Mouse (Mus musculus) kidney, adult 9 months (tissue): ENCODE measurements around the gene Nlgn2.
"Not testable (repeated sequence)": the region's sequence is repeated elsewhere in the genome, so short reads cannot be mapped to it uniquely, and the experiment has no call there.

Source experiments
- DNase-seq: peaks from one replicate; pipeline ENCODE4 v3.0.0; 2022

The Nlgn2 gene

DNA sequence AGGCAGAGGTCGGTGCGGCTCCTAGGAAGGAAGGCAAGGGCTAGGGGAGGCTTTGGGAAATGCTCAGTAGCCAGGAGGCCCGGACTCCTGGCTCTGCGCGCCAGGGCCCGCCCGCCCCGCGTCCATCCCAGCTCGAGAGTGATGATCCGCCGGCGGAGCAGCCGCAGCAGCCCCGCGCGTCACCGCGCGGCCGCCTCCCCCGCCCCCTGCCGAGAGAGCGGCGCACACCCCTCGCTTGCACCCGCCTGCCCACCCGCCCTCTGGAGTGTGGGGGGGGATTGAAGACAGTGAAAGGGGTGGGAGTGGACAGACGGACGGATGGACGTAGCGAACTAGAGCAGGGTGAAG lies at the start of gene Nlgn2:
Nlgn2 (minus strand) TSS at position 181 of the 348 bp plus-strand sequence.
- no peak for DNase-seq

DNA sequence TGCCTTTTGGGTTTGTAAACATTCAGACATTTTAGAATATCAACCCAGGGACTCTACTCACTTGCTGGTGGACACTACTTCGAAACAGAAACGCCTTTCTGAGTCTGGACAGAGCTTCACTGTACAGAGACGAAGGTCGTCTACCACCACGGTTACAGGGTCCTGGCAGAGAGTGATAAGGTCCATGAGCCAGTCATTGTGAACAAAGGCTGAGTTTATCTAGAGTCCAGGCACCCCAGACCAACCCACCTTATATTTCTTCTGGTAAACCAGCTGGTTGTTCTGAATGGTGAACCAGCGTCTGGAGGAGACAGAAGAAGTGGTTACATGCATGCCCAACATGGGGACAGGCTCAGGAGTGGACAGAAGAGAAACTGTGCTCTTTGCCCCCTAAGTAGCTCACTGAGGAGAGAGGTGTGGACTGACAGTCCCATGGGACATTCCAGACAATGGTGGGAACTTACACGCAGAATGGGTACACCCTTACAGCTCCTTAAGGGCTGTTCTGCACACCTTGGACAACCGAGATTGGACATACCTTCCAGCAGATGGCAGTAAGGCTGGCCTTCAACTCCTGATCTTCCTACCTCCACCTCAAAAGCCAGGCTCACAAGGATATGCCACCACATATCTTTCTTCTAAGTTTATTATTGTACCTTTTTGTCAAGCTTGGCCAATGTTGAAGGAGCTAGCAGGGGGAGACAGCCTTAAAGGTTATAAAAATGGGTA lies 49.5 kb upstream of the Nlgn2 start:
- DNase-seq: peak; percentile 66

DNA sequence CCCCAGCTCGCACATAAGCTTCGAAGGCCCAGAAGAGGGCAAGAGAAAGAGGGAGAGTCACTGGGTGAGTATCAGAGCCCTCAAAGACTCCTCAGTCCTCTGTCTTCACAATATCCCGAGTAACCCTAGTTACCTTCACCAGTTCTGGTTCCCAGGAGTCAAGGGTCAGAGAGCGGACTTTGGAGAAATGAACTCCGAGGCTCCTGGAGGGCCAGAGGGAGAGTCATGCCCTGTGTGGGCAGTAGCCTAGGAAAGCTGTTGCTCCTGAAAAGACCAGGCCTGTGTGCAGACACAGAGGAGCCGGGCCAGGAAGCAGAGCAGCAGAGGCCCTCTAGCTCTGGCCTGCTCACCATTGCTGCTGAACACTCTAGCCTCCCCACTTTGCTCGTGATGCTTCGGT lies 47.1 kb upstream of the Nlgn2 start:
- DNase-seq: peak; percentile 65

DNA sequence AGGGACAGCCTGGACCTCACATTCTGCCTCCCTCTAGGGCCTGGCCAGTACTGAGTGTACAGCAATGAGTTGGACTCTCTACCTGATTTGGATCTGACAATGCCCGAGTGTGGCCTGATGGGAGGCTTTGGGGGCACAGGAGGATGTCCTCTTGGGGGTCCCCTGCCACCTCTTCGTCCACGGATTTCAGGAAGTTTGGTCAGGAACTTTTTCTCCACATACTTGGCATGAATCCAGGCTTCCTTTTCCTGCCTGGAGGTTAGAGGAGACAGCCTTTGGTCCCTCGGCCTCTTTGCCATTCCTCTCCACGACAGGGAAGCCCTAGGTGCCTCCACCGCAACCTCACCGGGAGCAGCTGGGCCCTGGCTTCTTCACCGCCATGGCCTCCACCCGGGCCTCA lies 46.7 kb upstream of the Nlgn2 start:
- DNase-seq: peak; percentile 49

DNA sequence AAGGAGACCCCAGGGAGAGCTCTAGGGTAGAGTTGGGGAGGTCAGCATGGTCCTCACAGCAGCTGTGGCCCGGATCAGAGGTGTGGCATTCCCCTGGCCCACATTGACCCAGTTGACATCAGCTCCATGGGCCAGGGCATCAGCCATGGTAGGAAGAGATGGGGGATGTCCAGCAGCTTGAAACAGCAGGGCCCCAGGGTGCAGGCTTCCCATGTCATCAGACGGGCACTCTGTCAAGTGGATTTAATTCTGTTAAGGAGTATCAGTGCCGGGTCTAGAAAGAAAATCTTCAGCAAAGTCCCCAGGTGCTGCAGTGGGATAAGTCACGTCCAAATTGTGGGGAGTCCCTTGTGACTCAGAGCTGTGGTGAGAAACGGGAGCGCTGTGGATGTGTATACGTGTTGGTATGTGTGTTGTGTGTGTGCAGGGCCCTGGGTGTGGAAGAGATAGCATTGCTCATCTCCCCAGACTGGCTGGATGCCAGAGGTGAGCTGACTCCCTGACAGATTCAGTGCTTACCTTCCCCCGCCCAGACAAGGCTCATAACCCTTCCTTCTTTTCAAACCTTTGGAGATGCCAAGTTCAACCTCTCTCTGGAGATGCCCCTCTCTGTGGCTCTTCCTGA lies 46.1 kb upstream of the Nlgn2 start:
- DNase-seq: no peak

DNA sequence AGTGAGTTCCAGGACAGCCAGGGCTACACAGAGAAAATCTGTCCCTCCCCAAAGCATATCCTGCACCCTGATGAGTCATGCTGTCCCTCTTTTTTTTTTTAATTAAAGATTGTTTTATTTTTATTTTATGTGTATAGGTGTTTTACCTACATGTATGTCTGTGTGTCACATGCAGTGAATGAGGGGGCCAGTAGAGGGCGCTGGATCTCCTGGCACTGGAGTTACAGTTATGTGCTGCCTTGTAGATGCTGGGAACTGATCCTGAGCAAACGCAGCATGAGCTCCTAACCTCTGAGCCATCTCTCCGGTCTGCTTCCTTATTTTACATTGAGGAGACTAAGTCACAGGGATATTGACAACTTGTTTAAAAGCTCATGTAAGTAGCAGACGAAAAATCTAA lies 45.5 kb upstream of the Nlgn2 start:
- peak; percentile 50 for DNase-seq

DNA sequence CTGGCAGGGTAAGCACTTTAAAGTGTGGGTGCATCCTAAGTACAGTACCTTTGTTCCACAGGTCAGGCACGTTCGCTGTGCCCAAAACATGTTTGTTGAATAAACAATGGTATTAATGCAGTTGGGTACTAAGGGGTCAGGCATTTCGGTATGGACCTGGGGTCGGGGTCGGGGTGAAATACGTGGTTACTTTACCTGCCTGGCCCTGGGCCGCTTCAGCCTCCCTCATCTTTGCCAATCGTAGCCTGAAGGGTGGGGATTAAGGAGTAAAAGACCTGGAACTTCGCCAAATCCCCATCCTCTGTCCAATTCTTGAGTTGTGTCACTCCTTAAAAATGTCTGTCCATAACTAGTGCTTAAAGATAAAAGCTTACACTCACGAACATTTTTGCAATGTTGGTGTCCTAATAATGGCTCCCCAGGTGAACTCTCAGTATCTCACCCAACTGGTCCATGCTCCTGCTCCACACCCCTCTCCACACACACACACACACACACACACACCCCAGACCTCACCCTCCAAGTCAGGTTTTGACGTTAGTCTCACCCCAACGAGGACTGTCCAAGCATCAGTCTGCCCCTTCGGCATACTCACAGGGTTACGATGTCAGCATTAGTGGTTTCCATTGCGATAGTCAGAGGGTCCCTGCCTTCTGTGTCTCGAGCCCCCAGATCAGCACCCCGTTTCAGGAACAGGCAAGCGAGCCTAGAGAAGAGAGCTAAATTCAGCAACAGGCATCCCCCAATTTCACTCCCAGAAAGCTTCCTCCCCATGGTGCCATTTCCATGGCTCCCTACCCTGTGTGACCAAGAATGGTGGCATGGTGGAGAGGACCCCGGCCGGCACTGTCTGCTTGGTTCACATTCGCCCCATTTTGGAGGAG lies 44.4 kb upstream of the Nlgn2 start:
- DNase-seq: no peak

DNA sequence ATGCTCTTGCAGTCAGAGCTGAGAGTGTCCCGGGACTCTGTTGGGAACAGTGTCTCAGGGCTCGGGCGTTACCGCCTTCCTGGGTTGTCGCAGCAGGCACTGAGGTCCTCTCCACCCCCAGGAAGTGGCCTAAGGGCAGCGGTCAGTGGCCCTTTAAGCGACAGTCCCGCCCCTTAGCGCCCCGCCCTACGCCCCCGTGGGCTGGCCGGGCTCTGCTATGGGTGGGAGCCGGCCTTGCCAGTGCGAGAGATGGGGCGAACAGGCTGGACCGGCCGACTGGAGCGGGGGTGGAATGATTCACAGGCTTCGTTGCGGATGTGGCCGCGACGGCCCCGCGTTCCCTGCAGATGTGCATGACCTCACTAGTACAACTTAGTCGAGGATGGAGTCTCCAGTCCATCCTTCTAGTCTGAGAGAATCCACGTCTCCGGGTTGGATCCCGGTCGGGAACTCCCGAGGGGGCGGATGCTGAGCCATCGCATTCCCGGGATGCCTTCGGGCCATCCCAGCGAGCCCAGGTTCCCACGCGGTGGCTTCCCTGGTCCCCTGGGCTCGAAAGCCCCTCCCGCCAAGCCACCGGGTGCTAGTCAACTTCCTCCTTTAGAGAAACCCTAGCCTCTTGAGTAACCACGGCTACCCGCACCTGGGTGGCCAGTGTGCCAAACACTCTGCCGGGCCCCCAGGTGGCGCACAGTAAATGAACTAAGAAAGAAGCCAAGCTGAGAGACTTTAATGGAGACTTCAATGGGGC lies 43.4 kb upstream of the Nlgn2 start, which contains the start of gene Kctd11:
Kctd11 (minus strand) TSS at position 554 of the 751 bp plus-strand sequence.
- peak; percentile 94 for DNase-seq

DNA sequence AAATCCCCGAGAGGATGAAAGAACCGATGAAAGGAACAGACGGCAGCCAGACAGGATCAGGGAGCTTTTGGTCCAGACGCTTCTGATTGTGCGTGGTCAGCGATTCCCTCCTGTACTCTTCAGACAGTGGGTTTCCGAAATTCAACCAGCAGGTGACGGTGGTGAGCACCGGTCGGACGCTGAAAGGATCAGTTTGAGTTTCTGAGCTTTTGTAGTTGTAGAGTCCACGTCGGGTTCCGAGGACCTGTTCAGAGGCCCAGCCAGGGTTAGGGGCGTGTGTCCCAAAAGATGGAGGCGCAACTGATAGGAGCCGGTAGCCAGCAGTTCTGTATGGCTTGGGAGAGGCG lies 42.9 kb upstream of the Nlgn2 start:
- peak; percentile 88 for DNase-seq

DNA sequence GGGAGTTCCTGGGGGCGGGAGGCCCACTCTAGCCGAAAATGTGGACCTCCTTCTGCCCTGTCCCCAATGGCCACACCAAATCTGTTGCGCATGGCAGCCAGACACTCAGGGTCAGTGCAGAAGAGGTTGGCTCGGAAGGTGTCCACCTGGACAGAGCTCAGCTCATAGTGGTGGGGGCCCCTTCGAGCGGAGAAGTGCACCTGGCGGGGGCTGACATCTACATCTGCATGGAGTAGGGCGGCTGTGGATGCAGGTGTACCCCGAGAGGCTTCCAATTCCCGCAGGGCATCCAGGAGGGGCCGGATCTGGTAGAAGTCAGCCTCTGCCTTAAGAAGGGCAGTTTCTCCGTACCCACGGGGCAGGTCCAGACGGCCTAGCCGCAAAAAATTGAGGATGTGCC lies 42.1 kb upstream of the Nlgn2 start:
- DNase-seq: no peak

DNA sequence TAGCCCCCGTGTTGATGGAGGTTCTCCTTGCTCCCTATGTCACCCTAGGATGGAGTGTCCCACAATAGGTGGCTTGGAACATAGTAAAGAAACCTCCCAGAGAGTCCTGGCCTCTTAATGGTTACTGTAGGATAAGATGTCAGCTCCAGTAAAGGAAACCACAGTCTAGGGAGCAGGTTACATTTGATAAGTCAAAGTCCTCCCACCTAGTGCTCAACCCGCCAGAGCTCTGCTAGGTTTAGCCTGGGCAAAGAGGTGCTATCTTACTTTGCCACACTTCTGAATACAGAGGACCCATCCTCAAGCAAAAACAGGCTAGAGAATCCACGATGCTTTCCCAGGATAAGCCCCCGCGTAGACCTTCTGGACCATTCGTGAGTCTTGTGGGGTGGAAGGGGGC lies 41.4 kb upstream of the Nlgn2 start:
- DNase-seq: no peak

DNA sequence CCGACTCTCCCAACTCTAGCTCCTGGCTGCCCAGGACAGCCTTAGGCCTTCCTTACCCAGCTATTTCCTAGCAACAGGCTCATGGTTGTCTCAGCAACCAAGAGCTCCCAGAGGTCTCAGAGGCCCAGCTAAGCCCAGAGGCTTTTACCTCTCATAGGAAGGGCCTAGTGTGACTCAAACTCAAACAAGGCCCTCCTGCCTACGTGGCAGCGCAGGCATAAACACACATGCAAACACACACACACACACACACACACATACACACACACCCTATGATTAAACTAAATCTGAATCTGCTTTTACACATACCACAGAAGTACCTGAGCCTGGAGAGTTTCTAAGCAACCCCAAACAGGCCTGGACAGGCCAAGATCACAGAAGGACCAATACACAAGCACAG lies 40.8 kb upstream of the Nlgn2 start:
- no peak for DNase-seq

DNA sequence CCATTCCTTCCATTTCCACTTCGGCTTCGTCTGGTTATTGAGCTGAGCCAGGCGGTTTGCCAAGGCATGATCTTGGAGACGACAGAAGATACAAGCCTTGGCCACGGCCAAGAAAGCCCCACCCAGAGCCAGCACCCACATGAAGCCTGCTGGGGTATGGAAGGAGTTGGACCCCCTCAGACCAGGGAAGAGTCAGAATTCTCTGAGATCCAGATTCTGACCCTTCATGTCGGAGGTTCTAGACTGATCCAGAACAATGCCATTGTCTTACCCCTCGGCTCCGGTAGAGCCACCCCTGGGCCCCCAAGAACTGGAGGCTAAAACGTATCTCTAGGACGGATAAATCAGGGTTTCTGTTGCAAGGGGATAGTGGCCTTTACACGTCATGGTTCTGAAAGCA lies 40.3 kb upstream of the Nlgn2 start, which contains the start of gene Tmem95:
Tmem95 (minus strand) TSS at position 141 of the 400 bp plus-strand sequence.
- no peak for DNase-seq

DNA sequence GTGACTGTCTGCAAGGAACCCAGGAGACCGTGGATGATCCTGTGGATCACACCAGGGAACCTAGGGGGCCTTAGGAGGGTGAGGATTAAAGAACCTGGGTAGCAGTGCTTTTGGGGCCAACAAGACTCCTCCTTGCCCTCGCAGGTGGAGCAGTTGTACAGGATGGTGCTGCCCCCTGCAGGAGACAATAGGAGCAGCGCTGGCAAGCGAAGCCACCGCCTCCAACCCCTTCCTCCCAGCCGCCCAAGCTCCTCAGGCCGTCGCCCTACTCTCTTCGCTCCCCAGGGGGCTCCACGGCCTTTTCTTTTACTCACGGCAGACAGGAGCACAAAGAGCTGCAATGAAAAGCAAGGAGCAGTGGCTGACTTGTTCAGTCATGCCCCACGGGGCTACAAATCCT lies 39.3 kb upstream of the Nlgn2 start:
- peak; percentile 87 for DNase-seq

DNA sequence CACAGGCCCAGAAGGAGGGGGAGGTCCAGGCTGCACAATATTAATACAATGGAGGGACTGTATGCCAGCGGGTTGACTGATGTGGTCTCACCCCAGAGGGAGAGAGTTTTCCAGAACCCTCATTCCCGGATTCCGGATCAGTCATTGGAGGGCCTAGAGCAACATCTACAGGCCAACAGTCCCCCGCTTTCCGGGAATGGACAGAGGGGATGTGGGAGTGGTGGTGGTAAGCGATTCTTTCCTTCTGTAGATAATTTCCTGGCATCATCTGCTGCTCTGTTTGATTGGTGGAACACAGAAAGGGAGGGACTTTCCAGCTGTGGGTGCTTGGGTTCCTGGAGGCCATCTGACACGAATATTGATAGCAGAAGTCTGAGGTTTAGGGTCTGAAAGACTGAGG lies 38.6 kb upstream of the Nlgn2 start:
- DNase-seq: peak; percentile 54

DNA sequence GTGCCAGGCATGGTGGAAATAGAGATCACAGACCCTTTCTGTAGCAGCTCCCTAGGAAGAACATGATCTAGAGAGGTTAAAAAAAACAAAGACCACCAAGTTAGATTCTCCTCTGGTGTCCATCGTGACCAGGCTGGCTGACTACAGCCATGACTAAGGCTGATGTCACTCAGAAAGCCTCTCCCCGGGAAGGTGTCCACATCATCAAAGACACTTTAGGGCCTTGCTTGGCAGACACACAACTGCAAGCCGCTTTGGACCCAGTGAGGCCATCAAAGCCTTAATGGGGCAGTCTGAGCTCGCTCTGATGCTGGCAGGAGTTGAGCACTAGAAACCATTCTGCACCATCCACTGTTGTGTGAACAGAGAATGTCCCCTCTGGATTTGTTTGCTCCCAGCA lies 34.9 kb upstream of the Nlgn2 start:
- DNase-seq: no peak

DNA sequence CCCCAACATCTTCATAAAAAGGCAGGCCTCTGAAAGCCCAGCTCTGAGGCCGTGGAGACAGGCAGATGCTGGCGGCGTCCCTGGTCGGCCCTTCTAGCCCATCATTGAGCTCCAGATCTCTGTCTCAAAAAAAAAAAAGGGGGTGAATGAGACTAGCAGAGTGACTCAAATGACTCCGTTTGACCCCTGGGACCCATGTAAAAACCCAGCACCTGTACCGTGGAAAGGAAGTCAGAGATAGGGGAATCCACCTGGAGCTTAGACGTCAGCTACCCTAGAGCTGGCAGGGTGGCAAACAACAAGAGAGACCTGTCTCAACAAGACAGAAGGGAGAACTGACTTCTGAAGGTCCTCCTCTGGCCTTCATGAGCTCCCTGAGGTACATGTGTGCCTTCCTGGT lies 34.2 kb upstream of the Nlgn2 start:
- no peak for DNase-seq

DNA sequence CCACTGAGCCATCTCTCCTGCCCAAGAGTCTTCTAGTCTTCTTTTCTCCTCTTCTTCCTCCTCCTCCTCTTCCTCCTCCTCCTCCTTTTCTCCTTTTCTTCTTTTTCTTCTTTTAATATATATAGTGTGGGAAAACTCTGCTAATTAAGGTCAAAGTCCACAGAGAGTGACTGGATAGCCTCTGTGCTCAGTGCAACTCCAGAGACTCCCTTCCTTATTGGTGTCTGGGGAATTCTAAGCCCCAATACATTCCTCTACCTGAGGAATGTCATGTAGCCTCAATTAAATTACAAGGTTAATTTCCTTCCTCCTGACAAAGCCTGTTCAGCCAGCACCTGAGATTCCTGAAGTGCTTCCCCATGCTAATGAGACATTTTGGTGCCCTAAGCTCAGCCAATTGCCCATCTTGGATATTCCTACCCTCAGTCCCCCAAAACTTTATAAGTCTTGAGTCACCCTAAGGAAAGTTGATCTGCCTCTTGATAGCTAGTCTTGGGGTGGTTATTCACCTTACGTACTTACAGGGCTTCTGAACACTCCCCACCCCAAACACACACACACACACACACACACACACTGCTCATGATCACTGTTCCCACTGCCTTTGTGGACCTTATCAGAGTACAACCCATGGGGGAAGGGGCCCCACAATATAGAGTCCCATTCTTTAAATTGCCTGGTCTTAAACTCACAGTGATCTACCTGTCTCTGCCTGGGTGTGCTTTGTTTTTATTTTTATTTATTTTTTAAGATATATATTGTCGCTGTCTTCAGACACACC lies 32.9 kb upstream of the Nlgn2 start:
- DNase-seq: no peak

DNA sequence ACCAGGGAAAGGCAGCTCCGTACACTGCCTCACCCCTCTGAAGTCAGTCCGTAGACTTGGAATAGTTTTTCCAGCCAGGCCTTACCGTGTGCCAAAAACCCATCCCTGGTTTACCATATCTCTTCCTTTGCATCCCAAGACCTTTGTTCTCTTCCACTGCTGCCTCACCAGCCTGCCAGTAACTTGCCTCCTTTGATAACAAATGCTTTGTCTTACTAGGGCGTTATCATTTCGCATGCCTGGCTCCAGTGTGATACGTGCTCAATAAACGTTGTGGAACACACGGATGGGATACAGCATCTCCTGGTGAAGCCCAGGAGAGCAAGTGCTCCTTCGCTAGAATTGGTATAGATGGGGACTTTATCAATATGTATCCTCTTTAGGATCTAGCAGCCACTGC lies 29.8 kb upstream of the Nlgn2 start:
- no peak for DNase-seq

DNA sequence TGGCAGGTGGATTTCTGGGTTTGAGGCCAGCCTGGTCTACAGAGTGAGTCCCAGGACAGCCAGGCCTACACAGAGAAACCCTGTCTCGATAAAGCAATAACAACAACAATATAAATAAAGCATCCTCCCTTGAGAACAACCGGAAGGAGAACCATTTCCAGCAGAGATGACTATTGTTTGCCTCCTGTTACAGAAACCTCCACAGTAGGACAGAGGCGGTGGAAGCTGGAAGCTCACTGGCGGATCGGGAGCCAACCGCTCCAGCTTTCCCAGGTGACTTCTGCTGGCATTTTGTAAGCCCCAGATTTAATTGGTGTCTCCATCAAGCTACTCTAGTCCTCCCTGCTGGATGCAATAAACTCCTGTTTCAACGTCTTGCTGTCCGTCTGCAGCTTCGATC lies 28.0 kb upstream of the Nlgn2 start:
- DNase-seq: no peak

DNA sequence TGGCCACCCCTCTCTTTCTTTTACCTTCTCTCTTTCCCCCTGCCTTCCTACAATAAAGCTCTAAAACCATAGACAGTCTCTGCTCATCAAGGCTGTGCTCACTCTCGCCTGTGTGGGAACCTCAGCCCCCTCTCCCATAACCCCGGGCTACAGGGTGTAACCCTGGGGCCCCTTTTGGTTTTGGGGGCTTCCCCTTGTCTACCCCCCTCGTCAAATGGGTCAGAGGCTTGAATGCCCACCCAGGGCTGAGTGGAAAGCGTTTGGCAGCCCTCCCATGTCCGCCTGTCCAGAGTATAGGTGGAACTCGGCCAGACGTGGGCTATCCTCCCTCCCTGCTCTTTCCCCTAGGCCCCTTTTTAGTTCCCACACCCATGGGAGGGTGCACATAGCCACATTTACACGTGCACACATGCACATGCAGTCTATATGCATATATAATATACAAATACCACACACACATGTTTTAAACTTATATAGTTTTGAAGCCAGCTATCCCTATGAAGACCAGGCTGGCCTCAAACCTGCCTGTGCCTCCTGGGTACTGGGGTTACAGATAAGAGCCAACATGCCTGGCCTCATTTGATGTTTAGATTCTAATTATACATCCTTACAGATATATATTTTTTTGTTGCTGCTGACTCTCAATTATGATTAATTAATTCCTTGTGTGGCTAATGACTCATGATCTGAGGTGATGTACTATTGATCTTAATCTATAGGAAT lies 26.7 kb upstream of the Nlgn2 start:
- DNase-seq: no peak

DNA sequence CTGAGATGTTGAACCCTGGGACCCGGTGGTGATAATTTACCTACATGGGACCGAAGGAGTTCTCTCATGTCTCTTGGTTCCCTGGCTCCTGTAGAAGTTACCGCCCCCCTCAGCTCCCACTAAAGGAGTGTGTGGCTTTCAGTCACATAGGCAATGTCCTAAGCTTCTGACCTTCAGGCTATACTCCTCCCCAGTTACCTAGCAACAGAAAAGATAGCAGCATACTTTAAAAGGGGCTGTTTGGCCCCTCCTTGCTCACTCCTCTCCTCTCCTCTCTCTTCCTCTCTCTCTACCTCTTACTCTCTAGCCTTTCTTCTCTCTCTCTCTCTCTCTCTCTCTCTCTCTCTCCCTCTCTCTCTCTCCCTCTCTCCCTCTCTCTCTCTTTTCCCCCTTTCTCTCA lies 26.1 kb upstream of the Nlgn2 start:
- not testable (repeated sequence) for DNase-seq
